Mouse (Mus musculus) olfactory bulb, adult 2 months (tissue): ENCODE data around the gene Lsamp. TPM values are rescaled to one million over a fixed set of nuclear protein-coding genes. Genes with fewer than 3 reads are reported as not detected.

Source experiments
- H3K27ac ChIP-seq: fragments of 200-500 bp; 2 replicates; pipeline ENCODE4 v1.5.1; 2012; ENCODE audit warnings: low read depth, low read length; ENCODE audit not compliant: insufficient read depth
- H3K4me1 ChIP-seq: fragments of 200-500 bp; 2 replicates; pipeline ENCODE4 v1.6.1; 2012; ENCODE audit warnings: low read length; ENCODE audit not compliant: control insufficient read depth, insufficient read depth
- H3K4me3 ChIP-seq: fragments of 200-500 bp; 2 replicates; pipeline ENCODE4 v1.5.1; 2012; ENCODE audit warnings: mild to moderate bottlenecking, low read depth, low read length, moderate library complexity; ENCODE audit not compliant: insufficient read depth
- CTCF ChIP-seq: fragments of 200-500 bp; IDR thresholded peaks from 2 replicates; pipeline ENCODE4 v1.5.1; 2012; ENCODE audit warnings: low read depth, mild to moderate bottlenecking, low read length, moderate library complexity; ENCODE audit not compliant: insufficient read depth
- POLR2A ChIP-seq: fragments of 200-500 bp; IDR thresholded peaks from 2 replicates; pipeline ENCODE4 v1.6.1; 2012; ENCODE audit warnings: mild to moderate bottlenecking, low read depth, low read length, moderate library complexity; ENCODE audit not compliant: insufficient read depth
- WGBS: fragments of 180-500 bp; shearing (Covaris S2); methylation state at CpG from one replicate; pipeline ENCODE4 v1.1.7; 2018; 5-methylcytosine and 5-hydroxymethylcytosine counted together
- polyA plus RNA-seq: library from polyadenylated mRNA; stranded (reverse); fragments of >200 nt; gene quantifications from 2 replicates; pipeline ENCODE4 v1.2.4, GENCODE M21; 2012; ENCODE audit warnings: low replicate concordance; ENCODE audit not compliant: missing spikeins, insufficient read depth, insufficient read length

The Lsamp gene
- polyA plus RNA-seq, 1 experiment: 34.4 TPM

DNA sequence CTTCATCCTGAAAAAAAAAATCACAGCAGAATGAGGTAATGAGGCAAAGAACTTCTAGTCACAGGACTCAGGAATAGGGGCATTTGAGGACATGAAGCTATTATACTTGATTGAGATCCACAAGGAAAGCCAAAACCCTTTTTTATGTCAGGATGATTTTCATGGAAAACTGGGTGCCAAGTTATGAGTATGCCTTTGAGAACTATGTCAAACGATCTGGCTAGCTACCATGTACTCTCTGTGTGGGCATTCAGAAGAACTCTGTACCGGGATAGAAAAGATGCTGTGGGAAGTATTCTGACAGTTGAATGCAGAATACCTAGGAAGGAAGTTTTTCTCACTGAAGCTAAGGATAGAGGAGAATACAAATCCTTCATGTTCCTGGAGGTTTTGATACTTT, 1801.4 kb downstream of the Lsamp start:
- no peak overlapping the region for H3K4me3 ChIP-seq
- no peak overlapping the region for H3K27ac ChIP-seq
- TF ChIP-seq POLR2A (no peak), CTCF (no peak)
- H3K4me1 ChIP-seq: no peaks in the 10 kb centered on the region
- 63% methylated on average over 2 of the region's 2 CpGs for WGBS

DNA sequence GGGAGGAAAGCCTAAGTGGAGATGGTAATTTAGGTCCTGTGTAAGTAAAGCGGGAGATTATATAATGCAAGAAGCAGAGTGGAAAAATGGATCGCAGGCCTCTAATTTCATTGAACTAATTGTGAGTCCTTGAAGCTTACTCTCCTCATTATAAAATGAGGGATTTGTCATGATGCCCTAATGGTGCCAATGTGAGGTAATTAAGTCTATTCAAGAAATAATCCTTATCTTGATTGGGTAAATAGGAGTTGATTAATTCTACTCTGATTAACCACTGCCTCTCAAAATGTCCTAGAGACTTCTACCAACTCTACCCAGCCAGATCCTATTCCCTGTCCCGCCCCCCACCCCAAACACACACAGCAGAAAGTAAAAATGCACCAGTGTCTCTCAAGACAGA, 1802.5 kb downstream of the Lsamp start:
- no peak overlapping the region for H3K27ac ChIP-seq
- TF ChIP-seq CTCF (no peak), POLR2A (no peak)
- H3K4me1 ChIP-seq: no peaks in the 10 kb centered on the region
- 68% methylated on average over 3 of the region's 3 CpGs for WGBS
- no peak overlapping the region for H3K4me3 ChIP-seq

DNA sequence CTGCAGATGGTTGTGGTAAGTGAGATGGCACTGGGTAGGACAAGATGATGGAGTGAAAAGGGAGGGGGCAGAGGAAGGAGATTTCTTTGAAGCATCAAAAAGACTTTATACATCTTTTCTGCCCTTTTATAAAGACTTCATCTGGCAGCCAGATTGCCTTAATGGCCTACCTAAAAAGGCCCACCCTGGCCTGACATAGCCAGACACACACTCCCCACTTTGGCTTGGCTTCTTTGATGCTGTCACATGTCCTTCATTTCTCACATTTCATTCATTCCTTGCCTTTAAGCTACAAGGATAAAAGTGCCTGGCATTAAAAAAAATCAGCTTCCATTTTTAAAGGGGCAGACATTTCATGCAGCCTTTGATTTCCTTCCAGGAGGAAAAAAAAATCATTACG, 1803.0 kb downstream of the Lsamp start:
- WGBS: 26% methylated on average over 1 of the region's 1 CpGs
- H3K4me3 ChIP-seq: no peak overlapping the region
- no peaks in the 10 kb centered on the region for H3K4me1 ChIP-seq
- TF ChIP-seq POLR2A (no peak), CTCF (no peak)
- H3K27ac ChIP-seq: no peak overlapping the region

DNA sequence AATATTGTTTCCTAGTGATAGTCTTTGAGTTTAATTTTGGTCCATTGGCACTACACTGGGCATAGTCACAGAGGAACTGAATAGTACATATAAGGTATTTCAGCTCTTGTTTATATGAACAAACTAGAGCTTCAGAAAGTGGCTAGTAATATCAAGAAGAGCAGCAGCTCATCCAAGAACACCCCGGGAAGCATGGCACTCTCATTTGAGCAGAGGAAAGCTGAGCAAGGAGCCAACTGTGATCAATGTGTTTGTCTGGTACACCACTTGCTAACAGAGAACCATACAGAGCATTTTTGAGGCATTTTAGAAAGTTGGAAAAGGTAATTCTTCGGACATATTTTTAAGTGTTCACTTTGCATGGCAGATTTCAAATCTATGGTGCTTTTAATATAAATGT, 1805.9 kb downstream of the Lsamp start:
- 89% methylated on average over 2 of the region's 2 CpGs for WGBS
- no peak for TF ChIP-seq POLR2A
- no peak for TF ChIP-seq CTCF
- no peak overlapping the region for H3K4me3 ChIP-seq
- H3K4me1 ChIP-seq: no peaks in the 10 kb centered on the region
- H3K27ac ChIP-seq: no peak overlapping the region

DNA sequence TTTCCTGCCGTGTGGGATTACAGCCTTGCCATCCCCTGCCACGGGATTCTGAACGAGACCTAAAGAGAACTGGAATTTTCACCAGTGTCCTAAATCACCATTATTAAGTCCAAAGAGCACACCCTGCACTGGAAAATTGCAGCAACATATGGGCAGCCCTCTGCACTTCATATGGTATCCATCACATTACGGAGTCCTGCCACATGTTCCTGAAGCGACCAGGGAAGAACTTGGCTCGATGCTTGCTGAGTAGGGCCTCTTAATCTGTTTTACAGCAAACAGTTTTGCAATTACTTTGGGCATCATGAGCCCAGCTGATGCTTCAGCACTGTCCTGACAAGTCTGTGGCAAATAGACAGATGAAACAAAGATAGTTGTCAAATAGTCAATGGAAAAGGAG, 1836.2 kb downstream of the Lsamp start:
- TF ChIP-seq CTCF (no peak), POLR2A (no peak)
- H3K27ac ChIP-seq: no peak overlapping the region
- WGBS: 84% methylated on average over 6 of the region's 6 CpGs
- H3K4me3 ChIP-seq: no peak overlapping the region
- no peaks in the 10 kb centered on the region for H3K4me1 ChIP-seq

DNA sequence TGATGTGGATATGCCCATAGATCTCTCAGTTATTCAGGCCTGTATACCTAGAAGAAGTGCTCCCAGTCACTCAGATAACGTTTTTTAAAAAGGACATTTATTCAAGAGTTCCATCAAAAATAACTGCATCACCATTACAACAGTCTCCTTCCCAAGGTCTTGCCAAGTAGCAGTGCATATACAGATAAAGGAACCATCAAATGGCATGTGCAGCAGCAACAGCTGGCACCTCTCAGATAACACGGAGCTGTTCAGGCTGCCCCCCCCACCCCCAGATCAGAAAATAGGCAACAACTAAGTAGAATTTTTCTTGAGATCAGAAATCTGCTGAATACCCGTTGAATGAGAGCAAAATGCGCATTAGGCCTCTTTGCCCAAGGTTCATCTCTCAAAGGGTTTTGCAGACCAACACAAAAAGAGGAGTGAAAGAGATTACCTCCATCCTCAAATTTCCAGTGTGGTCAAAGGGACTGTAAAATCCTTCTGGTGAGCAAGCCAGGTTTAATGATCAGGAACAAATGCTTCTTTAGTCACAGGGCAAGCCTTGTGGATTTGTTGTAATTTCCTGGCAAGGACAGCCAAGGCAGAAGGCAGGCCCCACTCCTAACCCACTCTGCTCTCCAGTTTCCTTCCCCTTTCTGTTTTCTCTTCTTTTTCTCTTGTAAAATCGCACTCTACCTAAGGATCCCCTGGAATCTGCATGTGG, 1842.9 kb downstream of the Lsamp start:
- no peak overlapping the region for H3K27ac ChIP-seq
- H3K4me1 ChIP-seq: no peaks in the 10 kb centered on the region
- TF ChIP-seq CTCF: no peak
- TF ChIP-seq POLR2A: no peak
- 63% methylated on average over 5 of the region's 5 CpGs for WGBS
- H3K4me3 ChIP-seq: no peak overlapping the region

DNA sequence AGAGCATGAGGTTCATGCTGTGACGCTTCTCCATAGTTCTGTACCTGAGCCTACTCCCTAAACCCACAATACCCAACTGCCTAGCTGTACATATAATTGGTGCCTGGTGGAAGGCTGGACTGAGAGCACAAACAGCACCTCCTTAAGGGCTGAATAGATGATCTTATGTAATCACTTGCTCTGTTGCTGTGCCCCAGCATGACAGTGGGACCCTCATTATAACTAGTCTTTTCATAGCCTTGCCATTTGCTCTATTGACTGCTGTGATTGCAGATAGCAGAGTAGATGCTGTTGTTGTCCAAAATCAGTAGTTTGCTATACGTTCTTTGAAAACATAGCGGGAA, 1843.4 kb downstream of the Lsamp start:
- no peak for TF ChIP-seq CTCF
- TF ChIP-seq POLR2A: no peak
- WGBS: 76% methylated on average over 3 of the region's 3 CpGs

DNA sequence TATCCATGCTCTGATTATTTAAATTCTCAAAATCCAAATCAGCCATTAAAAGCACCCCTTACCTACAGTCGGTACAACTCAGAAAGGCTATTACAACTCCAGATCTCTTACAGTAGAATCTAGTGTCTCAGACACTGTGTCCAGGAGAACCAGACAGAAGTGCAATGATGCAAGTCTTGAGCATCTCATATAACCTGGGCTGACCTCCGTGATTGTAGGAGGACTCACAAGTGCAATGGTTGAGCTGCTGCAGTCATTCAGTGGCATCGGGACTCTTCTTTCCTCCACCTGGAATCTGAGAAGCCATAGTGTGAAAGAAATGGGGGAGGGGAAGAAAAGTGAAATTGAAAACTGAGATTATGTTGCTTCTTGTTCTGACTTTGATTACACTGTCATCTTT, 1850.5 kb downstream of the Lsamp start:
- no peak overlapping the region for H3K4me3 ChIP-seq
- TF ChIP-seq CTCF (no peak), POLR2A (no peak)
- 91% methylated on average over 3 of the region's 3 CpGs for WGBS
- H3K4me1 ChIP-seq: no peaks in the 10 kb centered on the region
- H3K27ac ChIP-seq: no peak overlapping the region

More for the DNA sequence above, 1843.4 kb downstream of the Lsamp start:
- H3K27ac ChIP-seq: no peak overlapping the region
- H3K4me1 ChIP-seq: no peaks in the 10 kb centered on the region
- H3K4me3 ChIP-seq: no peak overlapping the region

DNA sequence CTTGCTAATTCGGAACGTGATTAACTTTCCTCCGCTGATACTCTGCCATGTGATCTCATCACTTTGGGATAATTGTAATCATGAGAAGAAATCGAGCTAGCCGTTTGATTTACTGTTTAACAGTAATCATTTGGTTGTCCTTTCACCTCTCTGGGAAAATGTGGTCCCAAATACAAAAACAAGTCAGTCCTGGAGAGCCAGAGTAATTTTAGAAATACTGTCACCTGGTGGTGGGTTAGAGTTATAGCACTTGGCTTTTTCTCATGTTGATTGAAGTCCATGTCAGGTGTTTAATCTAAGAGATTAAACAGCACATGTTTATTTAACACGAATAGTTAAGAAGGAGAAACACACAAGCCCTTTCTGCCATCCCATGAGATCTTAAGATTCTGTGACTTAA, 1851.6 kb downstream of the Lsamp start:
- H3K4me1 ChIP-seq: no peaks in the 10 kb centered on the region
- 28% methylated on average over 6 of the region's 6 CpGs for WGBS
- TF ChIP-seq CTCF: no peak
- no peak for TF ChIP-seq POLR2A
- no peak overlapping the region for H3K27ac ChIP-seq
- H3K4me3 ChIP-seq: no peak overlapping the region
